Mouse (Mus musculus) induced T-regulatory cell, adult 2 months (primary cell): ENCODE measurements around the gene Tubb4a.

Experiments used
- DNase-seq: peaks from one replicate; pipeline ENCODE4 v3.0.0-alpha.2; 2012; ENCODE audit warnings: low read depth

Tubb4a gene

GRCm38 (mm10) chr17:57058891-57059485 is 28.6 kb downstream of the Tubb4a start, which contains the start of gene Crb3:
TSS of gene Crb3 (plus strand) at chr17:57059105.
- no peak for DNase-seq

- no peak for DNase-seq
Observed at GRCm38 (mm10) chr17:57056246-57056645, 31.3 kb downstream of the Tubb4a start.

GRCm38 (mm10) chr17:57051679-57052078 is 35.9 kb downstream of the Tubb4a start:
- peak; percentile 75 for DNase-seq

GRCm38 (mm10) chr17:57048816-57049215 is 38.8 kb downstream of the Tubb4a start:
- DNase-seq = no peak

- no peak for DNase-seq
Observed at GRCm38 (mm10) chr17:57047406-57047805, 40.2 kb downstream of the Tubb4a start.

- no peak for DNase-seq
Observed at GRCm38 (mm10) chr17:57041554-57041953, 46.0 kb downstream of the Tubb4a start, which contains the start of gene Slc25a41. TSS of gene Slc25a41 (minus strand) at chr17:57041654.

GRCm38 (mm10) chr17:57038978-57039377 is 48.6 kb downstream of the Tubb4a start:
- DNase-seq = peak; percentile 39

GRCm38 (mm10) chr17:57032854-57033253 is 54.7 kb downstream of the Tubb4a start:
- peak; percentile 34 for DNase-seq

GRCm38 (mm10) chr17:57031661-57032420 is 55.7 kb downstream of the Tubb4a start:
- peak; percentile 100 for DNase-seq

- DNase-seq = peak; percentile 65
Observed at GRCm38 (mm10) chr17:57030931-57031660, 56.5 kb downstream of the Tubb4a start, which contains the start of gene Khsrp. TSS of gene Khsrp (minus strand) at chr17:57031522.
